Mouse (Mus musculus) hindbrain, embryonic 14.5 days (tissue): ENCODE measurements around the gene Rogdi. TPM values are rescaled to one million over a fixed set of nuclear protein-coding genes. Genes with fewer than 3 reads are reported as not detected.

Source experiments
- ATAC-seq: fragments of 200-750 bp; cut with Nextera tagmentation; 2 replicates; pipeline ENCODE4 v1.8.0; 2017; ENCODE audit warnings: moderate number of reproducible peaks, mild to moderate bottlenecking, moderate TSS enrichment, moderate library complexity; ENCODE audit not compliant: low FRiP score
- DNase-seq: peaks from one replicate; pipeline ENCODE4 v3.0.0-alpha.2; 2015; ENCODE audit warnings: low spot score
- H3K27ac ChIP-seq: fragments of 300-500 bp; sonication (generic); 2 replicates; pipeline ENCODE4 v1.5.1; 2014; ENCODE audit warnings: mild to moderate bottlenecking, moderate library complexity
- H3K27me3 ChIP-seq: fragments of 300-500 bp; sonication (generic); 2 replicates; pipeline ENCODE4 v1.6.1; 2014; ENCODE audit warnings: mild to moderate bottlenecking, low read length, mixed read lengths; ENCODE audit not compliant: control insufficient read depth, insufficient read depth
- H3K36me3 ChIP-seq: fragments of 300-500 bp; sonication (generic); replicated peaks from 2 replicates; pipeline ENCODE4 v1.6.1; 2014; ENCODE audit not compliant: control insufficient read depth, insufficient read depth
- H3K4me1 ChIP-seq: fragments of 300-500 bp; sonication (generic); replicated peaks from 2 replicates; pipeline ENCODE4 v1.6.1; 2014; ENCODE audit warnings: antibody characterized with exemption, low read length, mixed read lengths; ENCODE audit not compliant: control insufficient read depth, insufficient read depth
- H3K4me2 ChIP-seq: fragments of 300-500 bp; sonication (generic); replicated peaks from 2 replicates; pipeline ENCODE4 v1.6.1; 2014; ENCODE audit warnings: mild to moderate bottlenecking, moderate library complexity
- H3K4me3 ChIP-seq: fragments of 300-500 bp; sonication (generic); replicated peaks from 2 replicates; pipeline ENCODE4 v1.5.1; 2014; ENCODE audit warnings: mild to moderate bottlenecking, low read length
- H3K9ac ChIP-seq: fragments of 300-500 bp; sonication (generic); 2 replicates; pipeline ENCODE4 v1.6.1; 2014
- H3K9me3 ChIP-seq: fragments of 300-500 bp; sonication (generic); 2 replicates; pipeline ENCODE4 v1.6.1; 2016; ENCODE audit warnings: low read length; ENCODE audit not compliant: control insufficient read depth
- WGBS: fragments of 180-500 bp; shearing (Covaris S2); extraction: QIAGEN DNeasy Blood & Tissue Kit; methylation state at CpG from one replicate; pipeline ENCODE4 v1.1.7; 2014; 5-methylcytosine and 5-hydroxymethylcytosine counted together
- polyA plus RNA-seq: library from polyadenylated mRNA; unstranded; fragments of >200 nt; fragmentation: Nextera tagmentation; extraction: Ambion mirVana; gene quantifications from 2 replicates; pipeline ENCODE4 v1.2.1, GENCODE M21; 2014

The Rogdi gene
- polyA plus RNA-seq, 1 experiment from 2014 or later, result 154 TPM

DNA sequence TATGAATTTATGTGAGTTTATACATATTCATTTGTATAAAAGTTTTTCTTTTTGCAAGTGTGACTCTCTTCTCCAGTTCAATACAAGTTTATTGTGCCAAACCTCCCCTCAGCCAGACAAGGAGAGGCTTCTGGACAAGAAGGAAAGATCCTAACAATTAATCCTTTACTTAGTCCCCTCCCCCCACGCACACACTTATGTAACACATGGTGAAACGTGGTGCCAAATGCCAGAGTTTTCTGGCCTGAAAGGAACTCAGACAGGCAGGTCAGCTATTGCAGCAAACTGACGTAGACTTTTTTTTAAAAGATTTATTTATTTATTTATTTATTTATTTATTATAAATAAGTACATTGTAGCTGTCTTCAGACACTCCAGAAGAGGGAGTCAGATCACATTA is 12.7 kb downstream of the Rogdi start:
- H3K36me3 ChIP-seq, result no peaks in the 10 kb centered on the region
- no peak overlapping the region for H3K4me3 ChIP-seq
- H3K27ac ChIP-seq, result no peak overlapping the region
- no peak overlapping the region for H3K4me2 ChIP-seq
- no peaks in the 10 kb centered on the region for H3K9me3 ChIP-seq
- no peak for ATAC-seq
- 77% methylated on average over 3 of the region's 3 CpGs for WGBS
- no peak for DNase-seq
- H3K27me3 ChIP-seq, result no peaks in the 10 kb centered on the region
- no peak overlapping the region for H3K9ac ChIP-seq
- no peaks in the 10 kb centered on the region for H3K4me1 ChIP-seq

GRCm38 (mm10) chr16:4998984-4999383 is 14.4 kb downstream of the Rogdi start:
- Histone ChIP-seq H3K4me1 (no peaks in the 10 kb centered on the region), H3K27me3 (no peaks in the 10 kb centered on the region), H3K9me3 (no peaks in the 10 kb centered on the region), H3K36me3 (no peaks in the 10 kb centered on the region), H3K9ac (no peak overlapping the region), H3K4me2 (no peak overlapping the region), H3K27ac (no peak overlapping the region), H3K4me3 (no peak overlapping the region)
- DNase-seq, result no peak
- no peak for ATAC-seq
- 87% methylated on average over 1 of the region's 1 CpGs for WGBS

- H3K4me2 ChIP-seq, result no peak within 1 kb of the TSS
- H3K4me3 ChIP-seq, result no peak within 1 kb of the TSS
- H3K27ac ChIP-seq, result no peak within 1 kb of the TSS
- H3K27me3 ChIP-seq, result no peaks in the 10 kb centered on the region
- ATAC-seq (no peak), DNase-seq (no peak)
- WGBS, result 49% methylated on average over 3 of the region's 3 CpGs
- H3K9me3 ChIP-seq, result no peaks in the 10 kb centered on the region
- no peaks in the 10 kb centered on the region for H3K36me3 ChIP-seq
- H3K9ac ChIP-seq, result no peak within 1 kb of the TSS
- H3K4me1 ChIP-seq, result no peaks in the 10 kb centered on the region
Measured at GRCm38 (mm10) chr16:4997553-4997952, 15.8 kb downstream of the Rogdi start, which contains the start of gene Sept12. TSS of gene Sept12 (minus strand) at chr16:4997852.

- Histone ChIP-seq H3K27ac (no peak overlapping the region), H3K9me3 (no peaks in the 10 kb centered on the region), H3K4me1 (no peaks in the 10 kb centered on the region), H3K4me3 (no peak overlapping the region), H3K27me3 (no peaks in the 10 kb centered on the region), H3K4me2 (no peak overlapping the region), H3K9ac (no peak overlapping the region), H3K36me3 (no peaks in the 10 kb centered on the region)
- WGBS, result 77% methylated on average over 4 of the region's 4 CpGs
- DNase-seq (no peak), ATAC-seq (no peak)
Measured at GRCm38 (mm10) chr16:4993276-4993675, 20.1 kb downstream of the Rogdi start.

DNA sequence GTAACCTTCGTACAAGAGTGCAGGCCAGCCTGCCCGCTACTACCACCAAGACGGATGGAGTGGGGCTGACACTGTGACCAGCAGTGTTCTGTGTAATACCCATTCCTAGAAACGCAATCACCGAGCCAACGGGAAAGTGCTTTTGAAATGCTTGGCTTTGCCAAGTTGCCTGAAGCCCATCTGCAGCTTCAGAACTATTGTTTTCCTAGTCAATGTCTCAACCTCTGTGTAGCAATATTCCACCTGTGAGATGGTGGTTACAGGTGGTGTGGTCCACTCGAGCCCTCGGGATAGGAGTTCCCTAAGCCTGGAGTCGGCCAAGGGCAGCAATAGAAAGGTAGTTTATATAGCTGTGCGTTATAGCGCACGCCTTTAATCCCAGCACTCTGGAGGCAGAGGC is 28.6 kb downstream of the Rogdi start:
- H3K9ac ChIP-seq, result no peak overlapping the region
- H3K4me2 ChIP-seq, result no peak overlapping the region
- H3K36me3 ChIP-seq, result no peaks in the 10 kb centered on the region
- no peak for ATAC-seq
- H3K4me3 ChIP-seq, result no peak overlapping the region
- no peak for DNase-seq
- H3K27me3 ChIP-seq, result no peaks in the 10 kb centered on the region
- H3K9me3 ChIP-seq, result no peaks in the 10 kb centered on the region
- H3K4me1 ChIP-seq, result no peaks in the 10 kb centered on the region
- WGBS, result 94% methylated on average over 12 of the region's 12 CpGs
- no peak overlapping the region for H3K27ac ChIP-seq

- 72% methylated on average over 4 of the region's 4 CpGs for WGBS
- no peaks in the 10 kb centered on the region for H3K36me3 ChIP-seq
- H3K4me3 ChIP-seq, result no peak overlapping the region
- no peak for ATAC-seq
- H3K4me2 ChIP-seq, result no peak overlapping the region
- no peak overlapping the region for H3K27ac ChIP-seq
- H3K27me3 ChIP-seq, result no peaks in the 10 kb centered on the region
- H3K9me3 ChIP-seq, result no peaks in the 10 kb centered on the region
- DNase-seq, result peak; percentile 36
- H3K4me1 ChIP-seq, result no peaks in the 10 kb centered on the region
- H3K9ac ChIP-seq, result no peak overlapping the region
Measured at GRCm38 (mm10) chr16:4979755-4980380, 33.5 kb downstream of the Rogdi start.

GRCm38 (mm10) chr16:4978275-4979051 is 34.9 kb downstream of the Rogdi start:
- 72% methylated on average over 5 of the region's 5 CpGs for WGBS
- Histone ChIP-seq H3K27ac (no peak overlapping the region), H3K4me2 (no peak overlapping the region), H3K4me1 (no peaks in the 10 kb centered on the region), H3K27me3 (no peaks in the 10 kb centered on the region), H3K36me3 (no peaks in the 10 kb centered on the region), H3K9ac (no peak overlapping the region), H3K4me3 (no peak overlapping the region), H3K9me3 (no peaks in the 10 kb centered on the region)
- ATAC-seq, result no peak
- no peak for DNase-seq

DNA sequence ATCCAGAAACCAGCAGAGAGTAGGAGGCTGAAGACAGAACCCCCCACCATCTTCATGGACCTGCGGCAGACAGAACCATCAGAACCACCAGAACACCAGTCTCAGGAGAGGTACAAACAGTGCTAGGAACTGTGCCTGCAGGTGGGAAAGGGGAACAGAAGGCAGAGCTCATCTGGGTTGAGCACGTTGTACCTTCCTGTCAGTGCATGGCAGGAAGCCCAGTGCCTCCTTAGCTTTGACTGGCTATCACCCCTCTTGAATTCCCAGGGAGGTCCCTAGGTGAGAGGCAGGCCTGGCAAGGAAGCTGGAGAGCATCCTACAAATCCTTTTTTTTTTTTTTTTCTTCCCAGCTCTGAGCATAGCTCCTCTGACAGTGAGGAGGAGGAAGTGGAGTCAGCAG is 37.2 kb downstream of the Rogdi start:
- no peak overlapping the region for H3K9ac ChIP-seq
- no peak overlapping the region for H3K4me3 ChIP-seq
- H3K4me1 ChIP-seq, result no peaks in the 10 kb centered on the region
- H3K36me3 ChIP-seq, result no peaks in the 10 kb centered on the region; the same call in 1 of the 2 replicates
- no peaks in the 10 kb centered on the region for H3K27me3 ChIP-seq
- H3K27ac ChIP-seq, result no peak overlapping the region
- H3K9me3 ChIP-seq, result no peaks in the 10 kb centered on the region
- 76% methylated on average over 2 of the region's 2 CpGs for WGBS
- ATAC-seq, result no peak
- no peak overlapping the region for H3K4me2 ChIP-seq
- DNase-seq, result no peak

DNA sequence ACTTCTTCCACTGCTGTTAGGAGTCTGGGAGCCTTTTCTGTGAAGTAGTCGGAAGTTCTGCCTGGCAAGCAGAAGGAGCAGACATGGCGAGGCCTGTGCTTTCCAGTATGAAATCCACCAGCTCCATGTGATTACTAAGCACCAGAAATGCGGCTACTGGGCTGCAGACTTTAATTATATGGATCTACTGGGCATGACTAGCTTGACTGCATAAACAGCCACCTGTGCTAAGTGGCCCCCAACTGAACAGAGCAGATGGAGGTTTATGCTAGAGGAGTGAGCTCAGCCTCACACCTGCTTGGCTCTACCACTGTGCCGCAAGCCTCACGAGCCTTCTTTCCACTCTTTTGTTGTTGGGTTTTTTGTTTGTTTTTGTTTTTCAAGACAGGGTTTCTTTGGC is 38.8 kb downstream of the Rogdi start:
- no peak overlapping the region for H3K4me2 ChIP-seq
- H3K9ac ChIP-seq, result no peak overlapping the region
- WGBS, result 83% methylated on average over 5 of the region's 5 CpGs
- DNase-seq, result no peak
- ATAC-seq, result no peak
- H3K9me3 ChIP-seq, result no peaks in the 10 kb centered on the region
- no peak overlapping the region for H3K4me3 ChIP-seq
- H3K4me1 ChIP-seq, result no peaks in the 10 kb centered on the region
- no peaks in the 10 kb centered on the region; the same call in 1 of the 2 replicates for H3K36me3 ChIP-seq
- no peaks in the 10 kb centered on the region for H3K27me3 ChIP-seq
- H3K27ac ChIP-seq, result no peak overlapping the region
